Mouse (Mus musculus) cortical plate, adult 2 months (tissue): Measurements from ENCODE around the gene Tspyl4. TPM values are rescaled to one million over a fixed set of nuclear protein-coding genes. Genes with fewer than 3 reads are reported as not detected.
"Not testable (repeated sequence)": the region's sequence is repeated elsewhere in the genome, so short reads cannot be mapped to it uniquely, and the experiment has no call there.

Source experiments
- H3K27ac ChIP-seq: fragments of 200-500 bp; 2 replicates; pipeline ENCODE4 v1.5.1; 2012; ENCODE audit warnings: low read length, control low read depth, inconsistent platforms; ENCODE audit not compliant: insufficient read depth
- H3K4me1 ChIP-seq: fragments of 200-500 bp; 2 replicates; pipeline ENCODE4 v1.6.1; 2011; ENCODE audit warnings: low read length; ENCODE audit not compliant: control insufficient read depth, insufficient read depth
- H3K4me3 ChIP-seq: fragments of 200-500 bp; 2 replicates; pipeline ENCODE4 v1.5.1; 2011; ENCODE audit warnings: mild to moderate bottlenecking, low read length, control low read depth; ENCODE audit not compliant: insufficient read depth
- CTCF ChIP-seq: fragments of 200-500 bp; IDR thresholded peaks from 2 replicates; pipeline ENCODE4 v1.5.1; 2011; ENCODE audit warnings: mild to moderate bottlenecking, control low read depth, low read length; ENCODE audit not compliant: insufficient read depth; ENCODE audit errors: extremely low read depth
- POLR2A ChIP-seq: fragments of 200-500 bp; IDR thresholded peaks from 2 replicates; pipeline ENCODE4 v1.6.1; 2011; ENCODE audit warnings: mild to moderate bottlenecking, low read length, control low read depth; ENCODE audit not compliant: insufficient read depth; ENCODE audit errors: extremely low read depth
- polyA plus RNA-seq: library from polyadenylated mRNA; depleted of rRNA; stranded (reverse); fragments of >200 nt; gene quantifications from 2 replicates; pipeline ENCODE4 v1.2.3, GENCODE M21; 2012; rRNA removed

Tspyl4 gene
- 315 and 334 TPM in 2 replicates for polyA plus RNA-seq

DNA sequence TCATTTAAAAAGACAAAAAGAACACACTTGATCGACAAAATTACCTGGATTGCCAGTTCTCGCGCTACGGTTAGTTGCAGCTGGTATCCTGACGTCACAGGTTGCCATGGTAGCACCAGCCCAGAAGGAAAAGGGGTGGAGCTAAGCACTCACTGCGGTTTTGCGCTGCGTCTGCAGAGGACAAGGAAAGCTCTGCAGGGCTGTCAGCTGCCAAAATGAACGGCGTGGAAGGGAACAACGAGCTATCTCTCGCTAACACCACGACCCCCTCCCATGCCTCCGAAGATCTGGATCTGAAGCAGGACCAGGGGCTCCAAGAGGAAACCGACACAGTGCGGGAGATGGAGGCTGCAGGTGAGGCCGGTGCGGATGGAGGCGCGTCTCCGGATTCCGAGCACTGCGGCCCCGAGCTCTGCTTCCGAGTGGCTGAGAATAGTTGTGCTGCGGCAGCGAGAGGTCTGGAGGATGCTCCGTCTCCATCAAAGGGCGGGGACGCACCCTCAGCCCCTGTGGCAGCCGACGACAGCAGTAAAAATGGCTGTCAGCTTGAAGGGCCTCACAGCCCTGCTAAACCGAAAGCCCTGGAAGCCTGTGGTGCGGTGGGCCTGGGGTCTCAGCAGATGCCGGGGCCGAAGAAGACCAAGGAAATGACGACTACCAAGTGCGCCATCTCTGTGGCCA, at the start of gene Tspyl4:
Tspyl4 (plus strand) TSS at position 144 of the 681 bp plus-strand sequence.
- Histone ChIP-seq H3K27ac (peak within 1 kb of the TSS; percentile 90), H3K4me1 (no peaks in the 10 kb centered on the region), H3K4me3 (peak within 1 kb of the TSS; percentile 56)
- TF ChIP-seq POLR2A (peak; percentile 100), CTCF (no peak)

DNA sequence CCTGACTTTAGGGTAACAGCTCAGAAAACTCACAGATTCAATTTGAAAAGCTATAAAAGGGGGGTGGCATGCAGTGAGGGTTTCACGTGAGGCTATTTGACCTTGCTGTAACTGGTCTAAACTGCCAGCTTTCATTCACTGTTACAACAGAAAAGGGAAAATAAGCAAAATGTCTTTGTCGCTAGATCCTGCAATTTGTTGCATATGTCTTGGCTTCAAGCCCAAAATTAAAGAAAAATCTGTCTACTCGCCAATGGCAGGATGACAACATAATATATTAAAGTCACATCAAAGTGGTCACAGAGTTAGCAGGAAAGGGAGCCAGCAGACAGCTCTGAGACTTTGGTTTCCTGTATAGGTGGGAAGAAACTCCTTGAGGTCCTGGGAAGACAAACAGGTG, 49.5 kb upstream of the Tspyl4 start:
- H3K4me1 ChIP-seq, result no peaks in the 10 kb centered on the region
- H3K27ac ChIP-seq, result no peak overlapping the region
- no peak for TF ChIP-seq CTCF
- TF ChIP-seq POLR2A, result no peak
- no peak overlapping the region for H3K4me3 ChIP-seq

DNA sequence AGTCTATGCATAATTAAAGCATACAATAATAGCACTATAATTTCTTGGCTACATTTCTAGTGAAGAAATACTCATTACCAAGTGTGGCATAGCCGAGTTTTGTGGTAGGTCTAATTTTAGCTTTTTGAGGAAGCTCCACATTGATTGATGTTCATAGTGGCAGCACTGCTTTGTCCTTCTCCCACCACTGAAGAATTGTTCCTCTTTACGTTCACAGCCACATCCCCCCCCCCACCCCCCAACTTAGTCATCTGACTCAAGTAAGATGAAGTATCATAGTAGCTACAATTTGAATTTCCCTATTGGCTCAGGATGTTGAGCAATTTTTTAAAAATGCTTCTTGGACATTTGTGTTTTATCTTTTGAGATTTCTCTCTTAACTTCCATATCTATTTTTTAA, 47.6 kb upstream of the Tspyl4 start:
- H3K4me1 ChIP-seq, result no peaks in the 10 kb centered on the region
- H3K27ac ChIP-seq, result no peak overlapping the region
- no peak overlapping the region for H3K4me3 ChIP-seq
- TF ChIP-seq POLR2A (no peak), CTCF (no peak)

DNA sequence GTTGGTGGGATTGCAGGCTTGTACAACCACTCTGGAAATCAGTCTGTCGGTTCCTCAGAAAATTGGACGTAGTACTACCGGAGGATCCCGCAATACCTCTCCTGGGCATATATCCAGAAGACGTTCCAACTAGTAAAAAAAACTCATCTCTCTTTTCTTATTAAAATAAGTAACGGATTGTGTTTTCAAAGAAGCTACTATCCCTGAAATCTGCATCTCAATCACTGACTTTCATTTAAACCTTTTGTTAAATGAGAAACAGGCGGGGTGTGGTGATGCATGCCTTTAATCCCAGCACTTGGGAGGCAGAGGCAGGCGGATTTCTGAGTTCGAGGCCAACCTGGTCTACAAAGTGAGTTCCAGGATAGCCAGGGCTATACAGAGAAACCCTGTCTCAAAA, 44.4 kb upstream of the Tspyl4 start:
- not testable (repeated sequence) for H3K4me1 ChIP-seq, H3K4me3 ChIP-seq, H3K27ac ChIP-seq

DNA sequence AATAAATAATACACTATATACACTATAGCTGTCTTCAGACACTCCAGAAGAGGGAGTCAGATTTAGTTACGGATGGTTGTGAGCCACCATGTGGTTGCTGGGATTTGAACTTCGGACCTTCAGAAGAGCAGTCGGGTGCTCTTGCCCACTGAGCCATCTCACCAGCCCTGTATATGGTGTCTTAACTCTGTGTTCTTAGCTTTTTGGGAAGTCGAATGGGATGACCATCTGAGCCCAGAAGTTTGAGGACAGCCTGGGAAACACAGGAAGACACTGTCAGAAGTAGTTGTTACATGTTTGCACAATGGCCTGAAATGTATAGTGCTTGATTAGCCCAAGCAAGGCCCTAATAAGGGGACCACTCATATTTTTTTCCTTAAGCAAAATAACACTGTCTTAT, 32.1 kb upstream of the Tspyl4 start:
- Histone ChIP-seq H3K4me3 (no peak overlapping the region), H3K27ac (no peak overlapping the region), H3K4me1 (no peaks in the 10 kb centered on the region)
- TF ChIP-seq CTCF, result no peak
- no peak for TF ChIP-seq POLR2A

DNA sequence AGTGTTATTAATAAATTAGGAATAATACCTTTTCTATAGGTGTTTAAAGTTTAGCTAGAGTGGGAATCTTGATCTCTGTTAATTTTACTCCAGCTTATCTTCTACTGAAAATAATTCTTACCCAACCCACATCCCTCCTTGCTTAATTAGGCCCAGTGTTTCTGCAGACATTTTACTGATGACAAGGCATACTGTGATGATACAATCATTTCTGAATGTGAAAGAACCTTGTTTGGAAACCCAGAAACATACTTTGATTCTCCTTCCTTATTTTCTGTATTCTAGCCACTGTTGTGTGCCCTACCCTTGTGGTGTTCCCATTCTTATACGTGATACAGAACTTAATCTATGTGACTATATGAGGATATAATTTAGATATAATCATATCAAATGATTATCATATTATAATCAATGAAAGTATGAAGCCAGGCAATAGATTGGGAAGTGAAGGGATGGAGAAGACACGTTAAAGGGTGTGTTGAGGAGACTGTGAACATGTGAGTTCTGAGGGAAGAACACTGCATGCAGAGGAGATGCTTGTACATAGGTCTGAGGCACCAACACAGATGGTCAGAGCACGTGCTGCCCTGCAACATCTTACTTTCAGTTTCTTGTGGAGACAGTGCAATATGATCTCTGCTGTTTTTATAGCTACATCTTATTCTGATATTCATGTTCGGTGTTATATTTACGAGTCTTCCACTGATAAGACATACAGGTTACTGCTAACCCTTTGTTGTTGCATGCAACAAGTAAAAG, 29.8 kb upstream of the Tspyl4 start:
- H3K27ac ChIP-seq, result no peak overlapping the region
- no peak overlapping the region for H3K4me3 ChIP-seq
- TF ChIP-seq CTCF (no peak), POLR2A (no peak)
- peaks cover 2% of the 10 kb centered on the region; the same call in 1 of the 2 replicates for H3K4me1 ChIP-seq

DNA sequence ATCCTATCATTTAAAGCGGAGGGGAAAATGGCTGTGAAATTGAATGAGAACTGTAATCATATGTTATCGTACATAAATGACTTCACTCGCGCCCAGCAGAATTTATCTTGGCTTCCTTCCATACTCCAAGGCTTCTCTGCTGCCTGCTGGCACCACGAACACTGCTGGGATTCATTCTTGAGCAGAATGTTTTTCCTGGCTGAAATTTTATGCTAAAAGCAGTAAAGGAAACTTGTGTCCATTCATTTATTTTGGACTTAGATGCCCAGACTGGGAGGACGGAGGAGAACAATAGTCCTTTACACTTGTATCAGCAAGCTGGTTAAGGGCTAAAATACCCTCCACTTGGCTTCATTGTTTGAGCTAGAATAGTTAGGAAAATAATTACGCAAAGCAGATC, 25.6 kb upstream of the Tspyl4 start:
- H3K4me1 ChIP-seq, result peaks cover 2% of the 10 kb centered on the region; the same call in 1 of the 2 replicates
- H3K4me3 ChIP-seq, result no peak overlapping the region
- no peak for TF ChIP-seq CTCF
- no peak for TF ChIP-seq POLR2A
- no peak overlapping the region for H3K27ac ChIP-seq

DNA sequence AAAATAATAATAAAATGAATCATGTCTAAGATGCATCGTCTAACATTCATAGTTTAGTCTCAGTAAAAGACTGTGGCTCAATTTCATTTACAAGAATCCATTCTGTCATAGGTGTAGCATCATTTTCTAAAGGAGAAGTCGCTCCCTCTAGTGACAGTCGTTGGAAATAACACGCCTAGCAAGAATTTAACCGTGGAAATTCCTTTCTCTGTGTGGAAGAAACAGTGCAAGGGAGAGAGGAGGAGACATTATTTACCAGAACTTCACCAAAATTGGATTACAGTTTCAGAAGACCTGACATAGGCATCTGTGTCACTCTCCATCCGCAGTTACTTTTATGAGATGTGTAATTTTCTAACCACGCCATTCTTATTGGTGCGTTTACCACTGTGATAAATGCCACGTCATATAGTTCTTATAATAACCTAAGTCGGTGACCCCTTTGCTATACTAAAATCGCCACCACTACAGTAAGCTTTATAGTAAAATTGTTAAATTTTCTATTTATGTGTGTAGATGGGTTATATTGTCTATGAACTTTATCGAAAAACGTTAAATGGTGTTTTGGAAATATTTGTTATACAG, 16.6 kb upstream of the Tspyl4 start:
- H3K4me3 ChIP-seq, result peak overlapping the region; percentile 86
- TF ChIP-seq CTCF (peak; percentile 39), POLR2A (no peak)
- no peak overlapping the region for H3K27ac ChIP-seq
- H3K4me1 ChIP-seq, result no peaks in the 10 kb centered on the region; the same call in 1 of the 2 replicates

DNA sequence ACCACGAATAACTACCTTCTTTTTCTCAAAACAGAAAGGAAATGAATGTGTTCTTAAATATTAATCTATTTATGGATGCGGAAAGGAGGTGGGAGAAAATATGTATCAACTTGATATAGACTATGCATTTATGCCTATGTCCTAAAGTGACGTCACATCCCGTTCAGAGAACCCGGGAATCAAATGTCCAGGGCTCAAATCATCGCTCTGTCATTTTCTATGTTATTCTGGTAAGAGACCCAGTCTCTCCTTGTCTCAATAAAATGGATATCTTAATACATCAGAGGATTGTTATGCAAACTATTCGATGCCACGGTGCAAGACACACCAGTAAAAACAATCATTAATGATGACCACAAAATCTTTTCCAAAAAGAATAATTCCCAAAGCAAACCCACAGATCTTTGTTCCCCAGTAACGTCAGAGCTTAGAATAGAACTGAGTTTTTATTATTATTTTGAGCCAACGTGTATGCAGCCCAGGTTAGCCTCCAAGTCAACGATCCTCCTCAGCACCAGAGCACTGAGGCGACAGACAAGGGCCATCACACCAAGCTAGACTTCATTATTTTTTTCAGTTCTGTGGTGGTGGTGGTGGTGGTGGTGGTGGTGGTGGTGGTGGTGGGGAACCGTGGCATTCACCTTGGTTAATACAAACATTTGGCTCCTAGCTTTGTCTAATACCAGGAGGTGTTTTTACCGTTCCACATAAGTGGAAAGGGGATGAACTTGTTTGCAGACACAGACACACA, 15.9 kb upstream of the Tspyl4 start:
- Histone ChIP-seq H3K27ac (0 out of 2 replicates have a peak overlapping the region, but pooled peaks have one; percentile 78), H3K4me3 (peak overlapping the region; percentile 86), H3K4me1 (no peaks in the 10 kb centered on the region; the same call in 1 of the 2 replicates)
- TF ChIP-seq CTCF, result no peak
- TF ChIP-seq POLR2A, result no peak

DNA sequence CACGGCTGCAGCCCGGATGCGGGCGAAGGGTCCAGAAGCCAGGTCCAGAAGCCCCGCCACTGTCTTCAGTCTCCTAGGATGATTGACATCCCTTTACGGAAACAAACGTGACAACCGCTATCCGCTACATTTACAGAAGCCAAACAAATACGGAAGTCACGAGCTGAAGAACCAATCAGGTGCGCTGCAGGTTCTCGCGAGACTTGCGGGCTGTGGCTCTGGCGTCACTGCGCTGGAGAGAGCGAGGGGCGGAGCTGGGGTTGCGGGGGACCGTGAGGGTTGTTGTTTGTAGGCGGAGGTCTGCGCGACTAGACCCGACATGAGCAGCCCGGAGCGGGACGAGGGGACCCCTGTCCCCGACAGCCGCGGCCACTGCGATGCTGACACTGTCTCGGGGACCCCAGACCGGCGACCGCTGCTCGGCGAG, 15.3 kb upstream of the Tspyl4 start, which contains the start of gene Tspyl1:
Tspyl1 (plus strand) TSS at position 229 of the 427 bp plus-strand sequence.
- Histone ChIP-seq H3K4me1 (no peaks in the 10 kb centered on the region; the same call in 1 of the 2 replicates), H3K4me3 (peak within 1 kb of the TSS; percentile 86), H3K27ac (peak within 1 kb of the TSS; percentile 88)
- TF ChIP-seq POLR2A, result peak; percentile 79
- no peak for TF ChIP-seq CTCF
